Mouse (Mus musculus): ENCODE data around the gene Sytl5. TPM values are rescaled to one million over a fixed set of nuclear protein-coding genes. Genes with fewer than 3 reads are reported as not detected.

The Sytl5 gene
- polyA plus RNA-seq (2012; rRNA removed; ENCODE audit: low replicate concordance) = 0.08 and 0.10 TPM in 2 replicates

GRCm38 (mm10) chrX:9885322-9885721 is at the start of gene Sytl5:
Gene Sytl5 (plus strand): TSS chrX:9885622.

GRCm38 (mm10) chrX:9846628-9847027 is 38.8 kb upstream of the Sytl5 start, which contains the start of gene Hypm:
Gene Hypm (plus strand): TSS chrX:9846928.

GRCm38 (mm10) chrX:9849403-9849802 is 36.0 kb upstream of the Sytl5 start, which contains the start of gene H2al3:
Gene H2al3 (plus strand): TSS chrX:9849703.

Other genes starting within 250 kb of the Sytl5 start
- 6.5 and 28.1 TPM in 2 replicates for gene Dynlt3, start 222.6 kb upstream of the Sytl5 start, polyA plus RNA-seq (2012; rRNA removed; ENCODE audit: low replicate concordance)
- not detected in 2 replicates for gene Hypm, start 38.7 kb upstream of the Sytl5 start, polyA plus RNA-seq (2012; rRNA removed; ENCODE audit: low replicate concordance)
- not detected in 2 replicates for gene H2al3, start 35.9 kb upstream of the Sytl5 start, polyA plus RNA-seq (2012; rRNA removed; ENCODE audit: low replicate concordance)
- 123 and 163 TPM in 2 replicates for gene Srpx, start 232.1 kb downstream of the Sytl5 start, polyA plus RNA-seq (2012; rRNA removed; ENCODE audit: low replicate concordance)

Measured in mammary gland, adult 2 months (tissue).